Mouse (Mus musculus) spleen, postnatal 4 days (tissue): ENCODE results near the gene Mta3.
A peak's percentile ranks its signal among the peaks of the same experiment; 100 is the strongest.
"Not testable (repeated sequence)": the region's sequence is repeated elsewhere in the genome, so short reads cannot be mapped to it uniquely, and the experiment has no call there.

Source experiments
- DNase-seq, 2 experiments: peaks; one replicate each; pipeline ENCODE4 v3.0.0; 2022; ENCODE audit warnings: low spot score in 2 of 2

Gene Mta3

DNA sequence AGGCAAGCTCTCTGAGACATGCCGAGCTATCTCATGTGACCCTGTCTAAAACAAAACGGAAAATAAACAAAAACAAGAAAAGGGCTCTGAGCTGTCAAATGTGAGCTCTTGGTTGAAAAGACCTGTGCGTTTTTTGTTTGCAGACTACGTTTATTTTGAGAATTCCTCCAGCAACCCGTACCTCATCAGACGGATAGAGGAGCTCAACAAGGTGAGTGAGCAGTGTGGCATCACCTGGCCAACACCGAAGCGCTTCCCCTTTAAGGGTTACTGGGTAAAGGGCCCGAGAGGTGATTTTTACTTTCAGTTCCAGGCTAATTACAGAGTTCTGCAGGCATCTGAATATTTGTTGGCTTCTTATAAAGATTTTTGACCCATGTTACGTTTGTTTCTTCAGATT is 2.3 kb downstream of the Mta3 start:
- no peak for DNase-seq

DNA sequence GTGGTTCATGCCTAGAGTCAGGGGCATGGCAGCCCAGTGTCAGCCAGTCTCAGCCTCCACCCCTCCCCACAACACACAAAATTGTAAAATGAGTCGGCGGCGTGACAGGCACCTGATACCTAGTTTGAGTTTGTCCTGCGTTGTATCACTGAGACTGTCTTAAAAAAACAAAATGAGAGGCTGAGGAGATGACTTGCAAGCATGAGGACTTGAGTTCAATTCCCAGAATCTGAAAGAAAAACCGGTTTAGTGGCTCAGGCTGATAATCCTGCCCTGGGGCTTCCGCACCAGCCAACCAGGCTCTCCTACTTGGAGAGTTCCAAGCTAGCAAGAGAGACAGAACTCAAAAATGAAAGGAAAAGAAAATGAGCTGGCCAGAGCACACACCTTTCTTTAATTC is 2.9 kb downstream of the Mta3 start:
- no peak for DNase-seq

DNA sequence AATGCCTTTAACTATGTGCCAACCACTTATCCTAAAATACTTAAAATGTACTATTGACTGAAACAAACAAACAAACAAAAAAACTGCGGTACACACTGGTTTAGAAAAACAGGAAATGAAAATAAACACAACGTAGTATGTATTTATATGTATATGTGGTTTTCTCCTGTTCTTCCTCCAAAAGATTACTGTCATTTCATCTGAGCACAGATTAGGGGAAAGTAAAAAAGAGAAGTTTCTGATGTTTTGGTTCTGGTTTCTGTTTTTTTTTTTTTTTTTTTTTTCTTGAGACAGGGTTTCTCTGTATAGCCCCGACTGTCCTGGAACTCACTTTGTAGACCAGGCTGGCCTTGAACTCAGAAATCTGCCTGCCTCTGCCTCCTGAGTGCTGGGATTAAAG is 3.6 kb downstream of the Mta3 start:
- DNase-seq, result not testable (repeated sequence)

DNA sequence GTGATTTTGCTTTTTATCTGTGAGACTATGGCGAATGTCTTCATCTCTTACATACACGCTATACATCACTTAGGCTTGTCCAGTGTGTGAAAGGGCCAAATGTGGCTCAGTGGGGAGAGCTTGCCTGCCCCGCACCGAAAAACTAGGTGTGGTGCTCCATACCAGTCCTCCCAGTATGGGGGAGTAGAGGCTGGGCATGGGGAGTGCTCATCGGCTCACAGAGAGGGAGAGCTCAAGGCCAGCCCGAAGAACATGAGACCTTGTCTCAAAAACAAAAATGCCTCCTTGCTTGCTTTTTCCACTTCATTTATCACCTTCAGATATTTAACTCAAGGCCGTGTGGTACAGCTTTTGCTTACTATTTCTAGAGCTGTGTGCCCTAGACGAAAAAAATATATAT is 4.7 kb downstream of the Mta3 start:
- DNase-seq, result no peak

DNA sequence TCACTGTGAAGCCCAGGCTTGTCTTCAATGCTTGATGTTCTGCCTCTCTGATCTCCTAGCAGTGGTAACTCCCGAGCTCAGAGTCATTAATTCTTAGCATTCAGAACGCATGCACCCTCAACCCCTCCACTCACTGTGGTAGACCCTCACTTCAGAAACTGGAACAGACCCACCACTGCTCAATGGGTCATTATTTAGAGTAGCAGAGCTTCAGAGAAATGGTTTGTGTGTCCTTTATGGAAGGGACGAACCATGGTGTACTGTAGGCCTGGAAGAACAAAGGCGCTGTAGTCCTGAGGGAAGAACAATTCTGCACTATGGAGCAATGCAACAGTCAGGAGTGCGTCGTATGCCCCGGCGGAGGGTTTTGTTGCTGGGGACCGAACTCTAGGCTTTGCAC is 6.4 kb downstream of the Mta3 start:
- DNase-seq, result no peak

DNA sequence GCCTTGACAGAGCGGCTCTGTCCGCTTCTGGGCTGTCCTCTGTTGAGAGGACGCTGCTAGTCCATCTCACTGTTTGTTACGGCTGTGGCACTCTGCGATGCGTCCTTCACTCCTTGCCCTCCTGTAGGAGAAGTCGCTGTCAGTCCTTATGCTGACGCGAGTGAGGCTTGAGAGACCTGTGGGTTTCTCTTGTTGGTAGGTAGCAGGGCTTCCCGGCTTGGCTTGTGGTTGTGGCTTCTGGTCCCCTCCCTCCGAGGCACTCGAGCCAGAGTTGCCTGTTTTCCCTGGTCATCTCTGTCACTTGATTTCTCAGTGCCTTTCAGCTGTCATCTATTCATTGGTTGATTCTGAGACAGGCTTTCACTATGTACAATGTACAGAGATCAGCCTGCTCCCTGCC is 14.5 kb downstream of the Mta3 start:
- DNase-seq, result no peak

DNA sequence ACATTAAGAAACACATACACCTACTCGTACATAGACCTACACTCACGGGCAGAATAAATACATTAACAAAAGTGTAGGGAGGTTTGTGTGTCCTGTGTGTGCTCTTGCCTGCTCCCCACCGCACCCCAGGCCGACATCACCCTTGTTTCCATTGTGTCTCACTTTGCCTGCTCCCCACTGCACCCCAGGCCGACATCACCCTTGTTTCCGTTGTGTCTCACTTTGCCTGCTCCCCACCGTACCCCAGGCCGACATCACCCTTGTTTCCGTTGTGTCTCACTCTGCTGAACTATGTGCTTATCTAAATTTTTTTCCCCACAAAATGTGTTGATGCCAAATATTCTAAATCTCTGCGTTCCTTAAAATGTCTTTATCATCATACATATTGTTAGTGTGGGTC is 15.2 kb downstream of the Mta3 start:
- DNase-seq, result no peak

DNA sequence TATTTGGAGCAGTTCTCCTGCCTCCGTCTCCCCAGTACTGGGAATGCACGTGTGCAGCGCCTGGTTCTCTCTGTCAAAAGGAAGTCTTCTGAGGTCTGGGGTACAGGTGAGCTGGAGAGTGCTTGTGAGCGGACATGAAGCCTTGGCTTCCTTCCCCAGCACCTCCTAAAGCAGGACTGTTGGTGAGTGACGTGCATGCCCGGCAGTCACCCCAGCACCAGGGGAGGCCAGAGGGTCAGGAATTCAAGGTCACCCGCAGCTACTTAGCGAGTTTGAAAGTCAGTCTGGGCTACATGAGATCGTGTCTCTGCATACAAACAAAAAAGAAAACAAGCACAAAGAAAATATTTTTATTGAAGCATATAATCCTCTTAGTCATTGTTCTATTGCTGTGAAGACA is 17.1 kb downstream of the Mta3 start:
- no peak for DNase-seq

DNA sequence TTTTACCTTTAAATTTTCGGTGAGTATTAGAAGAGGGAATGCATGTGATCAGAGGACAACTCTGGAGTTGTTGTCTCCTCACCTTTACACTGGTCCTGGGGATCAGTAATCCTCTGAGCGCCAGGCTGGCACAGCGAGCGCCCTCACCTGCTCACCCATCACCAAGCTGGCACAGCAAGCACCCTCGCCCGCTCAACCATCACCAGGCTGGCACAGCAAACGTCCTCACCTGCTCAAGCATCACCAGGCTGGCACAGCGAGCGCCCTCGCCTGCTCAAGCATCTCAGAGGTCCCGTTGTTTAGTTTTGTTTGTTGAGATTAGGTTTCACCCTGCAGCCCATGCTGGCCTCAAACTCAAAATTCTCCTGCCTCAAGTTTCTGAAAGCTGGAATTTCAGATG is 20.5 kb downstream of the Mta3 start:
- no peak for DNase-seq

DNA sequence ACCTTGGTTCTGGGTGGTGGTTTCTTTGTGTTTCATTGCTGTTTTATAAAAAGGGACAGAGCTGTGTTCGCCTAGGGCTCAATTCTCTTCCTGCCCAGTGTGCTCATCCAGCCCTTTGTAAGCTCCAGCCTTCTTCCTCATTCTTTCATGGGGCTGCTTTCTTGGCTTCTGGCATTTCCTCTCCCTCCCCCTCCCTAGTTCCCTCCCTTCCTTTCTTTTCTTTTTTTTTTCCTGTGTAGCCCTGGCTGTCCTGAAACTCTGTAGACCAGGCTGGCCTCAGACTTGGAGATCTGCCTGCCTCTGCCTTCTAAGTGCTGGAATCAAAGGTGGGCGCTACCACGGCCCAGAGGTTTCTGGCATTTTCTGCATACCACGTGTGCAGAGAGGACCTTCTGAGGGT is 21.7 kb downstream of the Mta3 start:
- no peak for DNase-seq

DNA sequence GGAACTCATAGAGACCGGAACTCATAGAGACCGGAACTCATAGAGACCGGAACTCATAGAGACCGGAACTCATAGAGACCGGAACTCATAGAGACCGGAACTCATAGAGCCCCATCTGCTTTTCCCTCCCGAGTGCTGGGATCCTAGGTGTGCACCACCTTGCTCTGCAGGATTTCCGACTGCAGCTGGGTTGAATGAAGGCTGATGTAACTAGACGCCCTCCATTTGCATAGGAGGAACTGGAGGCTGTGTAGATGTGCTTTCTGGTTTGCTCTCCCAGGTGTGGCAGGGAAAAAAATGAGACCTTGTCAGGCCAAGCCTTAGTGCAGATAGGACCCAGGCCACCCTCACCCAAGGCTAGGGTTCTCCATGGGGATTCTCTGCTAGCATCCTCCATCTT is 23.1 kb downstream of the Mta3 start:
- no peak for DNase-seq

DNA sequence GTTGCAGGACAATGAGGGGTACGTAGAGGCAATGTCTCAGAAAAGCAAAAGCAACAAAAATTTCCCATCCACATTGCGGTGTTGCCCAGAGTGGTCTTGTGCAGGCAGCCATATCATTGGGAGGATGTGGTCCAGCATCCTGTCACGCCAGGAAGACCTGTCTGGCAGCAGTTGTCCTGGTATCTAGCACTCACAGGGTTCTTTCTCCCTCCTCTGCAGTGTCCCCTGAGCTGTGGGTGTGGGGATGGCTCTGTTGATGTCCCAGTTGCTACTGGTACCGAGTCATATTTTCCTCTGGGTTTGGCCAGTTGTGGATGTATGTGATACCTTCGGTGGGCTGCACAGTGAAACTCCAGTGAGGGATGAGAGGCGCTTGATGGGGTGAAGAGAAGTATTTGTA is 24.2 kb downstream of the Mta3 start:
- no peak for DNase-seq

DNA sequence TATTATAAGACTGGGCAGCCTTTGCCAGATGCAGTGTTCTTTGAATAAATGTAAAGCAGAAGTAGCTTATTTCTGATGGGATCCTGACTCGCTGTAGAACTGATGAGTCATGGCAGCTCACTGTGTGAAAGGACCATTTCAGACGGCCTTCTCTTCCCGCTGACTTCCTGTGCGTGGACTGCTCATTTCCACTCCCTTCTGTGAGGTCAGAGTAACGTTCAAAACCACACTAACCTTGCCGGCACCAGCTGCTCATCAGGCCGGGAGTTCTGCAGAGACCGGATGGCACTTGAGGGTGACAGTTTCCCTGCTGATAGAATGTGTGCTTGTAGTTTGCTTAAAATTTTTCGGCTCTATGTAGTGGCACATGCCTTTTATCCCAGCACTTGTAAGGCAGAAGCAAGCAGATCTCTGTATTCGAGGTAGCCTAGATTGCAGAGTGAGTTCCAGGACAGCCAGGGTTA is 26.2 kb downstream of the Mta3 start:
- DNase-seq, result peak; percentile 52 to 76

DNA sequence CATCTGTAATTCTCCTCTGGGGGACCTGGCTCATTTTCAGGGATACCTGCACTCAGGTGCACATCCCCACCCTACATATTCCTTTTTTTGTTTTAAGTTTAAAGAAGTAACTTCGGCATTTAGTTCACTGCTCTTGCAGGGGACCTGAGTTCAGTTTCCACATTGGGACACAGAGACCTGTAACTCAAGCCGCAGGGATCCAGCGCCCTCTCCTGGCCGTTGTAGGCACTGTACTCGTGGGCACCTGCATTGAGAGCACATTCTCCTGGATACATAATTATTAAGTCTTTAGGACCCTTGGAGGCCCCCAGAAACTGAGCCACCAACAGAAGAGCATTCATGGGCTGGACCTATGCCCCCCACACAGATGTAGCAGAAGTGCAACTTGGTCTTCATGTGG is 26.8 kb downstream of the Mta3 start:
- peak; percentile 84 to 94 for DNase-seq

DNA sequence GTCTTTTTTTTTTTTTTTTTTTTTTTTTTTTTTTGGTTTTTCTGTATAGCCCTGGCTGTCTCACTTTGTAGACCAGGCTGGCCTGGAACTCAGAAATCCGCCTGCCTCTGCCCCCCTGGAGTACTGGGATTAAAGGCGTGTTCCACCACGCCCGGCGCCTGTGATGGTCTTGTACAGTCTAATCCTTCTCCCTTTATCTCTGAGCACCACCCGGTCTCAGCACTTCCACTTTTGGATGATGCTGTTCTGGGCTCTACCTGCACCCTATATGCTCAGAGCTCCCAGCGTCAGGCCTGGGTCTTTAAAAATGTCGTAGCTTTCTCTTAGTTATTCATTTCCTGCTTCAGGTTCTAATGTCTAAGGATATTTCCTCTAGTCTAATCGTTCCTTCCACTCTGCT is 30.7 kb downstream of the Mta3 start:
- DNase-seq, result peak in 1 of 2 experiments; percentile 43

DNA sequence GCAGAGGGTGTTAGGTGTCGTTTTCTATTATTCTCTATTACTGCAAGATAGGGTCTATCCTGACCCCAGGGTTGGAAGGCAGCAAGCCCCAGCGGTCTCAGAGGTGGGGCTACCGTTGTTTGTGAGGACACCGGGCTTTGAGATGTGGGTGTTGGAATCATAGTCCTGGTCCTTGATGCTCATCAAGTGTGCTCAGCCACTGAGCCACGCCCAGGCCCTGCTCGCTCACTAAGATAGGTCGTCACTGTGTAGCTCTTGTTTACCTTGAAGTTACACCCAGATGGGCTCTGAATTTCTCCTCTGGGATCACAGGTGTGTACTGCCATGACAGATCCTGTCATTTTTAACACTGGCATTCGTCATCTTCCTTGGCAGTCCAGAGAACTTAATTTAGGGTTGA is 31.8 kb downstream of the Mta3 start:
- no peak for DNase-seq

DNA sequence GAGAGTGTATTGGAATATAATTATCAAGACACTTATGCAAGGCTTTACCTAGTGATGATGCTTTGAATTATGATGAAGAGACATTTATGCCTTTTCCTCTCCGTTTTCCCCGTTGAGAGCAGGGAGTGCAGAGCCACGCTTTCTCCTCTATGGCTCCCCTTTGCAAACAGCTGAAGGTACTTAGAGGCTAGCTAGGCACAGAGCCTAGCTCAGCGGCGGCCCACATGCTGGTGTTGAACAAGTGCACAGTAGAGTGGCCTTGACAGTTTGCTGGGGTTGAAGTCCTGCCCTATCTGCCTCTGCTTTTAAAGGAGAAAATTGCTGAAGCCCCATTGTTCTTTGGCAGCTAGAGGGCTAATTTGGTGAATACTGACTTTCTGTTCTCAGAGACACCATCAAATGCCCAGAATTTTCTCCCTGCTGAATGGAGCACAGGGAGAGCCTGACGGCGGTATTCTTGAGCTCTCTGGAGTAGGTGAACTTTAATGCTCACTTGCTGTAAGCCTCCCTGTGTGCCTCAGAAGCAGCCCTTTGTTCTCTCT is 34.2 kb downstream of the Mta3 start:
- no peak for DNase-seq

DNA sequence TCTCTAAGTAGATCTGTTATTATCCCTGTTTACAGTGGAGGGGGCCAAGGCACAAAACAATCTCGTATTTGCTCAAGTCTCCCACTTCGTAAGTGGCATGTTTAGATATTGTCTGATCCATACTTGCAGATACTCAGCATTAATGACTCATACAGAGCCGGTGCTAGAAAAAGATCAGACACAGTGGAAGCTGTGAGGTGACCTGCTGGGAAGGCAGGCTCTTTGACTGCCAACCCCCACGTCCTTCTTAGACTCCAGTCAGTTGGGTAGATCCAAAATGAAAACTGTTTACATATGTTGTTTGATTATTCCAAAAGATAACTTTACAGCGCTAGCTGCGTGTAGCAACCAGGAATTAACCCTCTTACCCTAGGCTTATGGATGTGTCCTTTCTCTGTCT is 35.3 kb downstream of the Mta3 start:
- DNase-seq, result no peak

DNA sequence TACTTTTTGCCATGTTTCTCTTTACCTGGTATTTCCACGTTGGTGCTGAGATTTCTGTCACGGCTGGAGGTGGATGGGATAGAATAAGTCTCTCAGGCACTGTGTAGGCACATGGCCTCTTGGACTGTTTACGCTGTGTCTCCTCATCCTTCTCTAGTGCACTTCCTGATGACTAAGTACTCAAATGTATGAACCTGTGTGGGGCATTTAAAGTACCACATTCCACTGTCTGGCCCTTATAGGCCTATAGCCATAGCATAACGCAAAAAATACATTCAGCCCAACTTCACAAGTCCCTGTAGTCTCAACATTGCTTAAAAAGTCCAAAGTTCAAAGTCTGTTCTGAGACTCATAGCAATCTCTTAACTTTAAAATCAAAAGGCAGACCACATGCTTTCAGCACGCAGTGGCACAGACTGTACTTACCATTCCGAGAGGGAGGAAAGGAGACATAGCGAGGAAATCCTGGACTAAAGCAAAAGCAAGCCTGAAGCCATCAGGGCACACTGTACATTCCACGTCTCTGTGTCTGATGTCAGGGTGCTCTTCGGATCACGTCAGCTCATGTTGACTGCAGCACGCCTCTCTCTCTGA is 38.4 kb downstream of the Mta3 start:
- no peak for DNase-seq

DNA sequence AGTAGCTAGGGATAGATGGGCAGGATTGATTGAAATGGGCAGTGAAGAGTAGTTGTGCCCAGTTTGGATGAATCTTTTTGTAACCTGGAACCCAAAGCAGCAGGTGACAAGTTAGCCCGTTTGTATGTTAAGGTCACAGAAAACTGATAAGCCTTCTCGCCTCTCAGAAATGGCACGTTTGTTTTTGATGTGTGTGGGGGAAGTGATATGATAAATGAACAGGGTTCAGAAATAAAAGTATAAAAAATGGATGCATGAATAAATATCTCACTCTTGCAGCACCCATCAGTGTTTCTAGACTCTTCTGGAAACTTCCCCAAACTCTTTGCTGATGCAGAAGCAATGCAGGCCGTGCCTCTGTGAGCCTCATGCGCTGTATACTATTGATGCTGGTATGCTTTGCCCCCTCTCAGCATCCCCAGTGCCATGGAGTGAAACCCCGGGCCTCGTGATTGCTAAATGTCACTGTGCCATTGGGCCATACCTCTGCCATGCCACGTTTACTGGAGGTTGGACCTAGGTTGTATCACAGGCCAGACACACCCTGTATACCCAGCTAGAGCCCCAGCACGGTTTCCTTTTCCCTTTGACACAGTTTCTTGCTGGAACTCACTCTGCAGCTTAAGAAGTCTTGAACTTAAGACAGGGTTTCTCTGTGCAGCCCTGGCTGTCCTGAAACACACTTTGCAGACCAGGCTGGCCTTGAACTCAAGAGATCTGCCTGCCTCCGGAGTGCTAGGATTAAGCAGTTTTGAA is 41.6 kb downstream of the Mta3 start:
- DNase-seq, result no peak

DNA sequence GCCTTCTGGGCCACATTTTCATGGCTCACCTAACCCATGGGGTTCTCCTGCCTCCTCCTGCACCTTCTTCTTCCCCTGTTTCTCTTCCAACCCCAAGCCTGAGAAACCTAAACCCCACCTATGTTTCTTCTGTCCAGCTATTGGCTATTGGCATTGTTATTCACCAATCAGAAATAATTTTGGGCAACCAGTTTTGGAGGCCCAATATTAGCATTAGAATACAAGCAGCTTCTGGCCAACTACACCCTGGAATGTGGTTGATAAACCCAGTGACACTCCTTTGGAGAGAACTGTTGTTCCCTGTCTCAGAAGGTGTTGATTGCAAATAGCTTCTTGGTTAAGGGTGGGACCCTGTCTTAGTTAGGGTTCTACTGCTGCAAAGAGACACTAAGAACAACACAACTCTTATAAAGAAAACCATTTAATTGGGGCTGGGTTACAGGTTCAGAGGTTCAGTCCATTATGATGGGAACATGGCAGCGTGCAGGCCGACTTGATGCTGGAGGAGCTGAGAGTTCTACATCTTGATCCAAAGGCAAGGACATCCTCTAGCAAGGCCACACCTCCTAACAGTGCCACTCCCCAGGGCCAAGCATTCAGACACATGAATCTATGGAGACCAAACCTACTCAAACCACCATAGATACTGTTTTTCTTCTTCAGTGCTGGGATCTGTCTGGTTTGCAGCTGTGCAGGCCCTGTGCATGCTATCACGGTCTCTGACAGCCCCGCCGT is 44.4 kb downstream of the Mta3 start:
- no peak for DNase-seq

DNA sequence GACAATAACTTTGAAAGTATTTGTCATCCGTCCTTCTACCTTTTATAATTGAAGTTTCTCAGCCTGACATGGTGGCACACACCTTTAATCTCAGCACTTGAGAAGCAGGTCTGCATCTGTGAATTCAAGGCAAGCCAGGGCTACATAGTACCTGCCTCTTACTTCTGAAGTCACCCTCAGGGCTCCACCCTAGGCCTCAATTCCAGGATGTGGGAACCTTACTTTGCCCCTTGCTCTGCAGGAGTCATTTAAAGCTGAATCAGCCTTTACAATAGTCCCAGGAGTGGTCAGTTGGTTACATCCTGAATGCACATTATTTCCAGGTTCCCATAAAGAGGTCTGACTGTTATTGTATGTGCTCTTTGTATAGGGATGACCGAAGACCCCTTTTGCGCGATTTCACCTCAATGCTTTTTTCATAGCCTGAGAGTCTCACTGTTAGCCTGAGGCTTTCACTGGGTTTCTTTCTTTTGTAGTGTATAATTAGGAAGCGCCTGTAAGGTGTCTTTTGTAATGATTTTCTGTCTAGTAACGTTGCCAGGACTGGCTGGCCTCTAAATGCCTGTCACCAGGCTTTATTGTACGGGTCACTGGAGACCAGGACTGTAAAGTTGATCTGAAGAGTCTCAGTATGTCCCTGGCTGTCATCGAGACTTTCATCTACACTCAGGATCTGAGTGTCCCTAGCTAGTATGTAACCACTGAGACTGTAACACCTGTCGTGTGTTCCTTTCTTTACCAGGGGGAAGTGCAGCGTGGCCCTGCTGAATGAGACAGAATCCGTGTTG is 47.3 kb downstream of the Mta3 start:
- no peak for DNase-seq
